Mouse (Mus musculus): ENCODE data around the gene Hs1bp3.

- TF ChIP-seq POLR2A (IDR thresholded peaks at IDR 0.05; ENCODE audit: insufficient read depth, low read depth, low read length) = no peak
- no peak for TF ChIP-seq CTCF (IDR thresholded peaks at IDR 0.05; ENCODE audit: insufficient read depth, low read depth, low read length)
Observed at GRCm38 (mm10) chr12:8289499-8289898, 23.7 kb upstream of the Hs1bp3 start.
